Mouse (Mus musculus): ENCODE results near the gene Mknk2. TPM values are rescaled to one million over a fixed set of nuclear protein-coding genes. Genes with fewer than 3 reads are reported as not detected.
A peak's percentile ranks its signal among the peaks of the same experiment; 100 is the strongest.

Gene Mknk2
- polyA plus RNA-seq, 1 experiment from 2014 or later = 119 TPM

- peak overlapping the region; percentile 93; the same call in 1 of the 2 replicates for H3K27ac ChIP-seq (replicated peaks)
- WGBS = 90% methylated on average over 3 of the region's 3 CpGs
- peaks cover 57% of the 10 kb centered on the region for H3K4me1 ChIP-seq
- H3K27me3 ChIP-seq (replicated peaks; ENCODE audit: low read depth, poor library complexity, severe bottlenecking) = no peaks in the 10 kb centered on the region
- peaks cover 59% of the 10 kb centered on the region for H3K36me3 ChIP-seq (replicated peaks)
- DNase-seq (ENCODE audit: low spot score) = no peak
- no peaks in the 10 kb centered on the region for H3K9me3 ChIP-seq
- H3K4me3 ChIP-seq = peak overlapping the region; percentile 97
These were observed 4.2 kb downstream of the Mknk2 start for GRCm38 (mm10) chr10:80673690-80674089.

GRCm38 (mm10) chr10:80671936-80672690 lies 5.8 kb downstream of the Mknk2 start:
- H3K4me1 ChIP-seq = peaks cover 42% of the 10 kb centered on the region
- peaks cover 75% of the 10 kb centered on the region for H3K36me3 ChIP-seq (replicated peaks)
- no peak for DNase-seq (ENCODE audit: low spot score)
- no peaks in the 10 kb centered on the region for H3K9me3 ChIP-seq
- WGBS = 77% methylated on average over 11 of the region's 11 CpGs
- H3K27ac ChIP-seq (replicated peaks) = no peak overlapping the region
- no peak overlapping the region for H3K4me3 ChIP-seq
- no peaks in the 10 kb centered on the region for H3K27me3 ChIP-seq (replicated peaks; ENCODE audit: low read depth, poor library complexity, severe bottlenecking)

- Histone ChIP-seq H3K4me1 (peaks cover 43% of the 10 kb centered on the region), H3K27ac (replicated peaks) (no peak overlapping the region), H3K4me3 (no peak overlapping the region), H3K9me3 (no peaks in the 10 kb centered on the region), H3K36me3 (replicated peaks) (peaks cover 84% of the 10 kb centered on the region), H3K27me3 (replicated peaks; ENCODE audit: low read depth, poor library complexity, severe bottlenecking) (no peaks in the 10 kb centered on the region)
- DNase-seq (ENCODE audit: low spot score) = no peak
- WGBS = 91% methylated on average over 4 of the region's 4 CpGs
These were observed 6.7 kb downstream of the Mknk2 start for GRCm38 (mm10) chr10:80671251-80671650.

DNA sequence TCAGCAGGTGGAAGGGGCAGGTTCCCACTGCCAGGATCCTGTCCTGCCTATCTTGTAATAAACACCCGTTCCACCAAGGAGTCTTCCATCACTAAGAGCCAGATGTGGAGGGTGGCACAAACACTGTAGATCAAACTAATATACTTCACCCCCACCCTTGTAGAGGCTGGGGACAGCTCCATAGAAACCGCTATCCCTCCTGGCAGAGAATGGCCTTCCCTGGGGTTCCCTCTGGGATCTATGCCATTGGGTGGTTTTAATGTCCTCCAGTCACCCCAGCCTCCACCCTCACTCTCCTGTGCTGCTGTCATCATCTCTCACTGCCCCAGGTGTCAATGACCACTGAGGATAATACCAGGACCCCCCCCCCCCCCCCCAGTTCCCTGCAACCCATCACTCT lies 7.4 kb downstream of the Mknk2 start:
- H3K27ac ChIP-seq (replicated peaks) = no peak overlapping the region
- no peaks in the 10 kb centered on the region for H3K9me3 ChIP-seq
- H3K4me1 ChIP-seq = peaks cover 50% of the 10 kb centered on the region
- no peaks in the 10 kb centered on the region for H3K27me3 ChIP-seq (replicated peaks; ENCODE audit: low read depth, poor library complexity, severe bottlenecking)
- H3K36me3 ChIP-seq (replicated peaks) = peaks cover 91% of the 10 kb centered on the region
- WGBS = 93% methylated on average over 2 of the region's 2 CpGs
- DNase-seq (ENCODE audit: low spot score) = no peak
- H3K4me3 ChIP-seq = no peak overlapping the region

DNA sequence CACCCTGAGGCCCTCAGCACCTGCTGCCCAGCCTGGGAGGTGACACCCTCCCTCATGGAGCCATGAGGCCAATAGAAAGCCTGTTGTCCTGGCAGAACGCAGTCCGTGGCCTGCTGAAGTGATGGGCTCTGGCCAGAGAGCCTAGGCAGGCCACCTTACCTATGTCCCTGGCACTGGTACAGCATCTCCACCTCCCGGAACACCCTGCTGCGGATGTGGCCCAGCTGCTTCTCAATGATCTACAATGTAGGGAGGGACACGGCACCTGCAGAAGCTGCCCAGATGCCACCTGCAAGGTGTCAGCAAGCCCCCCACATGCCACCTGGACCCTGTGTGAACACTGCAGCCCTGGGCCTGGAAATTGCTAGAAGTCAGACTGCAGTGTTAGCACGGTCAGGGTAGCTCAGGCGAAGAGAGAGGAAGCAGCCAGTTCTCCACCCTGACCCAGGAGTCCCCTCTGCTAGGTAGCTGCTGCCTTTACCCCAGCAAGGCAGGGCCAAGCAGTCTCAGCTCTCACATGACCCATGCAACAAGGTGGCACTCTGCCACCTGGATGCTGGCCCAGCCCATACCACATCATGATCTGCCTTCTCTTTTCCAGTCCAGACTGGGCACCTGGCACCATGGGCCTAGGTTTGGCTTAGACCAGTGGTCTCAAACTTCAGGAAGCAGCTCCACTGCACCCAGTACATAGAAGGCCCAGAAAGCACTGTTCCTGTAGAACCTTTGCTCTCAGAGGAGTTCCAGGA lies 8.0 kb downstream of the Mknk2 start:
- Histone ChIP-seq H3K4me3 (0 out of 2 replicates have a peak overlapping the region, but pooled peaks have one; percentile 14), H3K27me3 (replicated peaks; ENCODE audit: low read depth, poor library complexity, severe bottlenecking) (no peaks in the 10 kb centered on the region), H3K27ac (replicated peaks) (peak overlapping the region; percentile 10; the same call in 1 of the 2 replicates), H3K36me3 (replicated peaks) (peaks cover 95% of the 10 kb centered on the region), H3K4me1 (peaks cover 50% of the 10 kb centered on the region), H3K9me3 (no peaks in the 10 kb centered on the region)
- 95% methylated on average over 7 of the region's 7 CpGs for WGBS
- DNase-seq (ENCODE audit: low spot score) = no peak

- H3K4me3 ChIP-seq = no peak overlapping the region
- H3K27ac ChIP-seq (replicated peaks) = 0 out of 2 replicates have a peak overlapping the region, but pooled peaks have one; percentile 10
- peaks cover 50% of the 10 kb centered on the region for H3K4me1 ChIP-seq
- DNase-seq (ENCODE audit: low spot score) = no peak
- no peaks in the 10 kb centered on the region for H3K9me3 ChIP-seq
- no peaks in the 10 kb centered on the region for H3K27me3 ChIP-seq (replicated peaks; ENCODE audit: low read depth, poor library complexity, severe bottlenecking)
- peaks cover 89% of the 10 kb centered on the region for H3K36me3 ChIP-seq (replicated peaks)
- 92% methylated on average over 12 of the region's 12 CpGs for WGBS
These were observed 8.9 kb downstream of the Mknk2 start for GRCm38 (mm10) chr10:80669018-80669417.

DNA sequence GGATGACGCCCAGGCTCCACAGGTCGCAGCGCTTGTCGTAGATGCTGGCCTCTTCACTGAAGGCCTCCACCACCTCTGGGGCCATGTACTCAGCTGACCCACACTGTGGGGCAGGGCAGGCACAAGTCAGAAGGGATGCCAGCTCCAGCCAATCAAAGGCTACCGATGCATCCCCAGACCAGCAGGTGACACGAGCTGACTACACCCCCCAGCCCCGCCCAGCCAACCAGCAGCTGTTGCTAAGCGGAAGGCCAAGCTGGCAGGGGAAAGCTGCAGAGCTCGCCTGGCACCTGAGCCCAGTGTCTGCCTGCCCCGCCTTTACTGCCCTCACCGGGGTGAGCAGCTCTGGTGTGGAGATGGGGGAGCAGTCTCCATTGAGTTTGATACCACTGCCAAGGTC lies 9.3 kb downstream of the Mknk2 start:
- WGBS = 89% methylated on average over 11 of the region's 11 CpGs
- H3K27me3 ChIP-seq (replicated peaks; ENCODE audit: low read depth, poor library complexity, severe bottlenecking) = no peaks in the 10 kb centered on the region

GRCm38 (mm10) chr10:80666837-80667412 lies 11.0 kb downstream of the Mknk2 start:
- Histone ChIP-seq H3K9me3 (no peaks in the 10 kb centered on the region), H3K4me3 (0 out of 2 replicates have a peak overlapping the region, but pooled peaks have one; percentile 11), H3K36me3 (replicated peaks) (peaks cover 68% of the 10 kb centered on the region), H3K4me1 (peaks cover 45% of the 10 kb centered on the region), H3K27ac (replicated peaks) (peak overlapping the region; percentile 24; the same call in 1 of the 2 replicates), H3K27me3 (replicated peaks; ENCODE audit: low read depth, poor library complexity, severe bottlenecking) (no peaks in the 10 kb centered on the region)
- WGBS = 85% methylated on average over 19 of the region's 19 CpGs
- DNase-seq (ENCODE audit: low spot score) = no peak

More for the DNA sequence above, 9.3 kb downstream of the Mknk2 start:
- H3K36me3 ChIP-seq (replicated peaks) = peaks cover 85% of the 10 kb centered on the region
- peaks cover 50% of the 10 kb centered on the region for H3K4me1 ChIP-seq
- DNase-seq (ENCODE audit: low spot score) = no peak
- no peak overlapping the region for H3K27ac ChIP-seq (replicated peaks)
- H3K4me3 ChIP-seq = no peak overlapping the region
- H3K9me3 ChIP-seq = no peaks in the 10 kb centered on the region

DNA sequence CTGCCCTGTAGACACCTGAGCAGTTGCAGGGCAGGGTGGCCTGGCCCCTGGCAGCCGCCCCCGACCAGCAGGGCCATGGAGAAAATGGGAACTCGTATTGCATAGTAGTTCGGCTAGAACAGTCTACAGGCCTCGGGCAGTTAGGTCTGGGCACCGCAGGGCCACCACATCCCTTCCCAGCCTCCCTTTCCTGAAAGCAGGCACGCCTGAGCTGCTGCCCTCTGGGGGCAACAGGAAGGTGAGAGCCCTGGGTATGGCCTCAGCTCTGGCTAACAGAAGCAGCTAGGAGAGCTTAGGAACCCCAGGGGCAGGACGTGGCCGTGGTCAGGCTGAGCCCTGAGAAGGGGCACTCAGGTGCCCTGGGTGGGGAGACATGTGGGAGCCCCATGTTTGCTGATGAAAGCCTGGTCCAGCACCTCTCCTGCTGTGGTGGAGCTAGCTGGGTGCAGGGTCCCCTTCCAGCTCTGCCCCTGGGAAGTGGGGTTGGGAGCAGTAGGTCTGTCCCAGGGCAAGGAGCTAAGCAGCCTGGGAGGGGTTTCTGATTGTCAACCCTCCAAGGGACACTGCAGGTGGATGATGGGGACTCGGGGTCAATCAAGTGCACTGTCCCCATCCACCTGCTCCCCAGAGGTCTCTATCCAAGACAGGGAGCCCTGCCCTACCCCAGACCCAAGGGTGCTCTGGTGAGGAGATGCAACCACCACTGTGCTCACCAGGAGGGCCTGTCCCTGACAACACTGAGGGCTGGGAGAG lies 11.8 kb downstream of the Mknk2 start:
- Histone ChIP-seq H3K27me3 (replicated peaks; ENCODE audit: low read depth, poor library complexity, severe bottlenecking) (no peaks in the 10 kb centered on the region), H3K36me3 (replicated peaks) (peaks cover 61% of the 10 kb centered on the region), H3K4me3 (peak overlapping the region; percentile 23; the same call in 1 of the 2 replicates), H3K4me1 (peaks cover 45% of the 10 kb centered on the region), H3K27ac (replicated peaks) (no peak overlapping the region), H3K9me3 (no peaks in the 10 kb centered on the region)
- 80% methylated on average over 10 of the region's 10 CpGs for WGBS
- no peak for DNase-seq (ENCODE audit: low spot score)

DNA sequence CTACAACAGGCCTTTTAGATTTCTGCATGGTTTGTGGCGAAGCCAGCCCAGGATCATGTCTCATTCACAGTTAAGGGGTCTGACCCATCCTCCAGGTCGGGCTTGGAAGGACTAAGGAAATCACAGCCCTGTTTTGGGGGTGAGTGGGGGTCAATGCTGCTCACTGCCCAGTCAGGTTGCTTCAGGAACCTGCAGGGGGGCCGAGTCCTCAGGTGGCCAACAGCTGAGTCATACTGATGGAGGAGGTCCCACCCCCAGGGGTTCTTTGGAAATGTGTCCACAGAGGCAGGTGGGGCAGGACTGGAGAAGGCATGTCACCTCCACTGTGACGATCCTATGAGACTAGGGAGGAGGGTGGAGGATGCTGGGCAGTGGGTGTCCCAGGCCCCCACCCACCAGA lies 12.5 kb downstream of the Mknk2 start:
- no peaks in the 10 kb centered on the region for H3K9me3 ChIP-seq
- H3K4me3 ChIP-seq = peak overlapping the region; percentile 37; the same call in 1 of the 2 replicates
- 0 out of 2 replicates have a peak overlapping the region, but pooled peaks have one; percentile 1 for H3K27ac ChIP-seq (replicated peaks)
- WGBS = 76% methylated on average over 4 of the region's 4 CpGs
- peaks cover 54% of the 10 kb centered on the region for H3K36me3 ChIP-seq (replicated peaks)
- H3K27me3 ChIP-seq (replicated peaks; ENCODE audit: low read depth, poor library complexity, severe bottlenecking) = no peaks in the 10 kb centered on the region
- peaks cover 45% of the 10 kb centered on the region for H3K4me1 ChIP-seq
- DNase-seq (ENCODE audit: low spot score) = no peak

- Histone ChIP-seq H3K36me3 (replicated peaks) (peaks cover 49% of the 10 kb centered on the region), H3K27ac (replicated peaks) (peak overlapping the region; percentile 71; the same call in 1 of the 2 replicates), H3K27me3 (replicated peaks; ENCODE audit: low read depth, poor library complexity, severe bottlenecking) (no peaks in the 10 kb centered on the region), H3K9me3 (no peaks in the 10 kb centered on the region), H3K4me3 (peak overlapping the region; percentile 37), H3K4me1 (peaks cover 45% of the 10 kb centered on the region)
- WGBS = 14% methylated on average over 10 of the region's 10 CpGs
- DNase-seq (ENCODE audit: low spot score) = peak; percentile 56
These were observed 12.9 kb downstream of the Mknk2 start for GRCm38 (mm10) chr10:80665016-80665380.
